In the genomic region with DNA sequence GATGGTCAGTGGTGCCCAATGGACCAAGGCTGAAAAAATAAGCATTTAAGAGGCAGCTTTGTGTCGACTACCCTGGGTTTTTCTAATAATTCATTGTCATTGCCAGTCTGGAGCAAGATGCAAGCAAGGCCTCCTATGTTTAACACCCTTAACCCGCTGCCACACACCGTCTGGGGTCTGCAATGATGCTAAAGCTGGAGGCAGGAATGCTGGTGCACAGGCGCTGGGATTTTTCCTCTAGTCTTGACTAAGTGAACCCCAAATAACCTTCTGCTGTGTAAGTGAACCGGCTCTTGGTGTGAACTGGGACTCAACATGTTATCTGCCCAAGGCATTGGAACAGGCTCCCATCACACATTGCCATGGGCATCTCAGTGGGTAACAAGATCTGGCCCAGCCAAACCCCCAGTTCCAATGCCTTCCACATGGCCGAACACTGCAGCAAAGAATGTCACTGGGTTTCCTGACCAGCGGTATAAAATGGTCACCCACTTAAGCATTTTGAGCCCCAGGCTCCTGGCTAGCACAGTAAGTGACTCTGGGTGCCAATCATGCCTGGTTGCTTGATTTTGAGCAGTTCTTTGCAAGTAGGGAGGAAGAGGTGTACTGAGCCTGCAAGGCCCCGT, we compare ENCODE assay signal across 8 mouse cellular contexts.
DNase-seq lines count a peak whose midpoint lies in the region; ATAC-seq lines count a peak whose summit lies in the region.
"Had no signal": no experiment of that assay in that cellular context is flagged by ENCODE, and none has a peak within 500 bp of the region (broad histone marks: within the 10 kb centered on the region; RNA-seq: fewer than 3 reads in every experiment).

No protein-coding gene starts in this region.

- H3K27ac ChIP-seq in kidney, embryonic 16.5 days (ENCODE audit: low read length): peak overlapping the region; percentile 91
- peak overlapping the region; percentile 98 for H3K27ac ChIP-seq in embryonic facial prominence, embryonic 12.5 days
- peak overlapping the region; percentile 83 for H3K27ac ChIP-seq in hindbrain, embryonic 15.5 days (replicated peaks)
- H3K27ac ChIP-seq in neural tube, embryonic 15.5 days (replicated peaks): peak overlapping the region; percentile 87

- no peaks in the 10 kb centered on the region for H3K27me3 ChIP-seq in kidney, embryonic 16.5 days (ENCODE audit: insufficient read depth, low read length)
- no peaks in the 10 kb centered on the region for H3K27me3 ChIP-seq in embryonic facial prominence, embryonic 12.5 days
- no peaks in the 10 kb centered on the region for H3K27me3 ChIP-seq in hindbrain, embryonic 15.5 days
- H3K27me3 ChIP-seq in neural tube, embryonic 15.5 days (replicated peaks): no peaks in the 10 kb centered on the region

- no peaks in the 10 kb centered on the region for H3K9me3 ChIP-seq in kidney, embryonic 16.5 days (ENCODE audit: low read length)
- H3K9me3 ChIP-seq in embryonic facial prominence, embryonic 12.5 days: no peaks in the 10 kb centered on the region
- H3K9me3 ChIP-seq in hindbrain, embryonic 15.5 days: no peaks in the 10 kb centered on the region
- no peaks in the 10 kb centered on the region for H3K9me3 ChIP-seq in neural tube, embryonic 15.5 days (replicated peaks)

- peaks cover 53% of the 10 kb centered on the region for H3K4me1 ChIP-seq in kidney, embryonic 16.5 days (ENCODE audit: insufficient read depth, low read length)
- peaks cover 62% of the 10 kb centered on the region for H3K4me1 ChIP-seq in embryonic facial prominence, embryonic 12.5 days
- H3K4me1 ChIP-seq in hindbrain, embryonic 15.5 days (replicated peaks): peaks cover 53% of the 10 kb centered on the region
- peaks cover 57% of the 10 kb centered on the region for H3K4me1 ChIP-seq in neural tube, embryonic 15.5 days

- H3K9ac ChIP-seq in kidney, embryonic 16.5 days (replicated peaks; ENCODE audit: low read length): 0 out of 2 replicates have a peak overlapping the region, but pooled peaks have one; percentile 8
- H3K9ac ChIP-seq in embryonic facial prominence, embryonic 12.5 days: 0 out of 2 replicates have a peak overlapping the region, but pooled peaks have one; percentile 10
- H3K9ac ChIP-seq in hindbrain, embryonic 15.5 days: no peak overlapping the region
- H3K9ac ChIP-seq in neural tube, embryonic 15.5 days (replicated peaks): no peak overlapping the region

- WGBS in kidney, embryonic 16.5 days: 35% methylated on average over 8 of the region's 8 CpGs
- 34% methylated on average over 8 of the region's 8 CpGs for WGBS in embryonic facial prominence, embryonic 12.5 days
- 44% methylated on average over 8 of the region's 8 CpGs for WGBS in hindbrain, embryonic 15.5 days
- 43% methylated on average over 8 of the region's 8 CpGs for WGBS in neural tube, embryonic 15.5 days

- DNase-seq in kidney, postnatal 36 days: no peak
- DNase-seq in cerebellum, adult 18-20 months: no peak
- no peak for DNase-seq in natural killer cell, adult 2 months (ENCODE audit: low spot score in 2 of 2)

- H3K36me3 ChIP-seq in kidney, embryonic 16.5 days (ENCODE audit: insufficient read depth, low read length): no peaks in the 10 kb centered on the region
- H3K36me3 ChIP-seq in embryonic facial prominence, embryonic 12.5 days: no peaks in the 10 kb centered on the region
- H3K36me3 ChIP-seq in hindbrain, embryonic 15.5 days: no peaks in the 10 kb centered on the region
- no peaks in the 10 kb centered on the region for H3K36me3 ChIP-seq in neural tube, embryonic 15.5 days

- H3K4me2 ChIP-seq in kidney, embryonic 16.5 days (replicated peaks; ENCODE audit: low read depth, low read length): no peak overlapping the region
- 0 out of 2 replicates have a peak overlapping the region, but pooled peaks have one; percentile 13 for H3K4me2 ChIP-seq in embryonic facial prominence, embryonic 12.5 days (replicated peaks)
- H3K4me2 ChIP-seq in hindbrain, embryonic 15.5 days: no peak overlapping the region
- H3K4me2 ChIP-seq in neural tube, embryonic 15.5 days: no peak overlapping the region

- 0 out of 2 replicates have a peak, but pooled peaks have one; percentile 3 for ATAC-seq in kidney, embryonic 16.5 days (ENCODE audit: low FRiP score, low TSS enrichment)
- ATAC-seq in embryonic facial prominence, embryonic 12.5 days (ENCODE audit: insufficient number of reproducible peaks, insufficient read depth, low FRiP score, low TSS enrichment): no peak
- no peak for ATAC-seq in hindbrain, embryonic 15.5 days (ENCODE audit: low FRiP score, low read depth)
- no peak for ATAC-seq in neural tube, embryonic 15.5 days (ENCODE audit: low FRiP score)

- H3K4me3 ChIP-seq in kidney, embryonic 16.5 days (ENCODE audit: low read length): no peak overlapping the region
- H3K4me3 ChIP-seq in embryonic facial prominence, embryonic 12.5 days: no peak overlapping the region
- H3K4me3 ChIP-seq in hindbrain, embryonic 15.5 days: no peak overlapping the region
- H3K4me3 ChIP-seq in neural tube, embryonic 15.5 days (replicated peaks): no peak overlapping the region
- H3K4me3 ChIP-seq: erythroblast, embryonic 14.5 days had no signal

Comparison
In these comparisons a context has a peak if more than half of its experiments do, and no peak if none do; other contexts are left out.
1. H3K9ac ChIP-seq: peak in kidney, embryonic 16.5 days (single experiment) and embryonic facial prominence, embryonic 12.5 days (single experiment); none in hindbrain, embryonic 15.5 days (single experiment) and neural tube, embryonic 15.5 days (single experiment).
2. Peak in every context shown above with its lines, with median percentiles within 50 percentile points of each other: H3K27ac ChIP-seq.